Mouse (Mus musculus) C2C12 (cell line): ENCODE results near the gene Mrpl44.

Experiments
- CEBPB ChIP-seq: IDR thresholded peaks from one replicate; pipeline ENCODE4 v1.6.1; 2011; ENCODE audit warnings: low read depth, mild to moderate bottlenecking, control low read depth, moderate library complexity
- CTCF ChIP-seq: IDR thresholded peaks from one replicate; pipeline ENCODE4 v1.5.1; 2011; ENCODE audit not compliant: control insufficient read depth, insufficient read depth, insufficient read length
- FOSL1 ChIP-seq: IDR thresholded peaks from one replicate; pipeline ENCODE4 v1.8.0; 2011; ENCODE audit warnings: mild to moderate bottlenecking, low read length; ENCODE audit not compliant: poor library complexity, insufficient read depth, severe bottlenecking
- MAX ChIP-seq: IDR thresholded peaks from one replicate; pipeline ENCODE4 v1.6.1; 2011; ENCODE audit warnings: mild to moderate bottlenecking, control low read depth
- MYOD1 ChIP-seq: IDR thresholded peaks from one replicate; pipeline ENCODE4 v1.6.1; 2011; ENCODE audit warnings: low read depth; ENCODE audit not compliant: control insufficient read depth, insufficient read length
- MYOG ChIP-seq: IDR thresholded peaks from one replicate; pipeline ENCODE4 v1.6.1; 2011; ENCODE audit not compliant: control insufficient read depth, insufficient read length; ENCODE audit errors: extremely low read depth
- USF1 ChIP-seq: IDR thresholded peaks from one replicate; pipeline ENCODE4 v1.6.1; 2011; ENCODE audit warnings: low read depth, mild to moderate bottlenecking, control low read depth, moderate library complexity

DNA sequence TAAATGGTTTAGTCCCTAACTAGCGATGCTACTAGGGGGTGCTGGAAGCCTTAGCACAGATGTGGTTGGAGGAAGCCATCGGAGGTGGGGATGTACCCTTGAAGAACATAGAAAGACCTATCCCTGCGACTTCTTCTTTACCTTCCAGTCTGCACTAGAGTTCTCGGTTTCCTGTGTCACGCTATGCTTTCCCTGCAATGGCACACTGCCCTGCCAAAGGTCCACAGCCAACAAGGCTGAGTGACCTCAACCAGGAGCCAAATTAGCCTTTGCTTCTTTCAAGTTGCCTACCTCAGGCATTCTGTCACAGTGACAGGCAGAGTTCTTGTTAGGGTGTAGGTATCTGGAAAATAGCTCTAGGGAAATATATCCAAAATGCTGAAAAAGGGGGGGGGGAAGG, 19.4 kb upstream of the Mrpl44 start:
- TF ChIP-seq CTCF (no peak), USF1 (no peak), MYOD1 (no peak), MAX (no peak), CEBPB (no peak), MYOG (no peak), FOSL1 (no peak)
